Mouse (Mus musculus): Measurements from ENCODE around the gene Uqcrh. TPM values are rescaled to one million over a fixed set of nuclear protein-coding genes. Genes with fewer than 3 reads are reported as not detected.
A peak's percentile ranks its signal among the peaks of the same experiment; 100 is the strongest.

Uqcrh gene
- polyA plus RNA-seq, 1 experiment = not detected

DNA sequence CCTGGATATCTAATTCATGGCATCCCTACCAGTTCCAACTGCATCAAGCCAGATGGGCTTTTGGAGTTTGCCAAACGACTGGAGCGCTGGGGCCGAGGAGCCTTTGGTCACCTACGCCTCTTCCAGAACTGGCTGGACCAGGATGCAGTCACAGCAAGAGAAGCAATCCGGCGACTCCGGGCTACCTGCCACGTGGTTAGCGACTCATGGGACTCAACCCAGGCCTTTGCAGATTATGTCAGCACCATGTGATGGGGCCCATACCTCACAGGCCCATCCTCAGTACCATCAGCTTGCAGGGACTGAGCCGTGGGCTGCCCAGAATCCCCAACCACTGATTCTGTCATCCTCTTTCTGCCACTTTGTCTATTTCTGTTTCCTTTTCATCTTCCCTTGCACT is 21.4 kb upstream of the Uqcrh start:
- TF ChIP-seq POLR2A (IDR thresholded peaks at IDR 0.05; ENCODE audit: insufficient read depth, low read depth, low read length) (no peak), CTCF (IDR thresholded peaks at IDR 0.05; ENCODE audit: insufficient read depth, low read depth, low read length) (no peak)
- WGBS = 90% methylated on average over 10 of the region's 10 CpGs
- H3K4me3 ChIP-seq (ENCODE audit: insufficient read depth, low read depth, low read length) = no peak overlapping the region
- H3K27ac ChIP-seq (ENCODE audit: insufficient read depth, low read depth, low read length) = no peak overlapping the region
- H3K4me1 ChIP-seq (ENCODE audit: control insufficient read depth, insufficient read depth, low read length) = peaks cover 4% of the 10 kb centered on the region; the same call in 1 of the 2 replicates

DNA sequence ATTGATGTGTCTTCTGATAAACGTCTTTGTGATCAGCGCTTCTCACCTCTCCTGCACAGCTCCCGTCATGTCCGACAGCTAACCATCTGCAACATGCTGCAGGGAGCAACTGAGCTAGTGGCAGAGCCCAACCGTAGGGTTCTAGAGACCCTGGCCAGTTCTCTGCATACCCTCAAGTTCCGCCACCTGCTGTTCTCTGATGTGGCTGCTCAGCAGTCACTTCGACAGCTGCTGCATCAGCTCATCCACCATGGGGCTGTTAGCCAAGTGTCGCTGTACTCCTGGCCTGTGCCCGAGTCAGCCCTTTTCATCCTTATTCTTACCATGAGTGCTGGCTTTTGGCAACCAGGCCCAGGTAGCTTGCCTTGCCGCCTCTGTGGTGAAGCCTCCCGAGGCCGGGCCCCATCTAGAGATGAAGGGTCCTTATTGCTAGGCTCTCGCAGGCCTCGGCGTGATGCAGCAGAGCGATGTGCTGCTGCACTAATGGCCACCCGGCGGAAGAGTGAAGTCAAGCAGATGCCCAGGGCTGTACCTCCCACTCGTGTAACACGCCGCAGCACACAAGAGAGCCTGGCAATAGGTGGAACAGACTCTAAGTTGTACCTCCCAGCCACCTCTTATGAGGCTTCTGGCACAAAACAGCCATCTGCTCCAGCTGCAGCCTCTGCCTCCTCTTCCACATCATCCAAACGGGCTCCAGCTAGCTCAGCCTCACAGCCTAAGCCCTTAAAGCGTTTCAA is 13.8 kb upstream of the Uqcrh start:
- H3K27ac ChIP-seq (ENCODE audit: insufficient read depth, low read depth, low read length) = 0 out of 2 replicates have a peak overlapping the region, but pooled peaks have one; percentile 16
- no peak for TF ChIP-seq POLR2A (IDR thresholded peaks at IDR 0.05; ENCODE audit: insufficient read depth, low read depth, low read length)
- no peak for TF ChIP-seq CTCF (IDR thresholded peaks at IDR 0.05; ENCODE audit: insufficient read depth, low read depth, low read length)
- WGBS = 81% methylated on average over 23 of the region's 23 CpGs

DNA sequence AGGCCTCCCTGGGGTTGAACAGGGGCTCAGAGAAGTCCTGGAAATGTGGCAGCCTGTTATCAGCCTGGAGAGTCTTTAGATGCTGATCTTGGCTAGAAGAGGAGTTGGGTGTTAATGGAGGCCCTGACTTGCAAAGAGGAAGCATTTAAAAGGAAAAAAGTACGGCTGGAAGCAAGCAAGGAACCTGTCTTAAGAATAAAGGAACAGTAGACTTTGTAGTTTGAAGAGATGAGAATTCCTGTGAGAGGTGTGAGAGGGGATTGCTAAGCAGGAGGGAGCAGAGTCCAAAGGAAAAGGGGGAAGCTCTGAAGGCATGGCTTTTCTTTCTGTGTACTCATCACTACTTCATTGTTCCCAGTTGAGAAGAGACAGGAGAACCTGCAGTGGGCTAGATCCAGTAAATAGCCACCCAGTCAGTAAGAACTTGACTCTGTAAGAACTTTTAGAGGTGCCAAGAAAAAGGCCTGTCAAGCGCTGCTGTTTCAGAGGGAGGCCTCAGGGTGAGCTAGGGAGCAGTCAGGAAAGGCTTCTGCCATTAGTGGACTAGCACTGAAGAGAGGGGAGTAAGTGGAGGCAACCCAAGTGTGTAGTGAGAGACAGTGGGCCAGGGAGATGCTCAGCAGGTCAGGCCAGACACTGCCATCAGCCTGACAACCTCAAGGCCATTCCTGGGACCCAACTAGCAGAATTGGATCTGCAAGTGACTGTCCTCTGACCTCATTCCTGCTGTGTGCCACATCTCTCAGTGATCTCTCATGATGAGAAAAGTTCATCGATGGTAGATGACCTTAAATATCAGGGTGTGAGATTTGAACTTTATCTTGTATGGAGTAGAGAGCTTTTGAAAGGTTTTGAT is 2.6 kb upstream of the Uqcrh start:
- no peak for TF ChIP-seq POLR2A (IDR thresholded peaks at IDR 0.05; ENCODE audit: insufficient read depth, low read depth, low read length)
- no peak for TF ChIP-seq CTCF (IDR thresholded peaks at IDR 0.05; ENCODE audit: insufficient read depth, low read depth, low read length)
- peaks cover 8% of the 10 kb centered on the region for H3K4me1 ChIP-seq (ENCODE audit: control insufficient read depth, insufficient read depth, low read length)
- WGBS = 42% methylated on average over 3 of the region's 3 CpGs
- H3K4me3 ChIP-seq (ENCODE audit: insufficient read depth, low read depth, low read length) = peak overlapping the region; percentile 67
- H3K27ac ChIP-seq (ENCODE audit: insufficient read depth, low read depth, low read length) = no peak overlapping the region

More for the DNA sequence above, 13.8 kb upstream of the Uqcrh start:
- H3K4me1 ChIP-seq (ENCODE audit: control insufficient read depth, insufficient read depth, low read length) = peaks cover 9% of the 10 kb centered on the region
- H3K4me3 ChIP-seq (ENCODE audit: insufficient read depth, low read depth, low read length) = no peak overlapping the region

DNA sequence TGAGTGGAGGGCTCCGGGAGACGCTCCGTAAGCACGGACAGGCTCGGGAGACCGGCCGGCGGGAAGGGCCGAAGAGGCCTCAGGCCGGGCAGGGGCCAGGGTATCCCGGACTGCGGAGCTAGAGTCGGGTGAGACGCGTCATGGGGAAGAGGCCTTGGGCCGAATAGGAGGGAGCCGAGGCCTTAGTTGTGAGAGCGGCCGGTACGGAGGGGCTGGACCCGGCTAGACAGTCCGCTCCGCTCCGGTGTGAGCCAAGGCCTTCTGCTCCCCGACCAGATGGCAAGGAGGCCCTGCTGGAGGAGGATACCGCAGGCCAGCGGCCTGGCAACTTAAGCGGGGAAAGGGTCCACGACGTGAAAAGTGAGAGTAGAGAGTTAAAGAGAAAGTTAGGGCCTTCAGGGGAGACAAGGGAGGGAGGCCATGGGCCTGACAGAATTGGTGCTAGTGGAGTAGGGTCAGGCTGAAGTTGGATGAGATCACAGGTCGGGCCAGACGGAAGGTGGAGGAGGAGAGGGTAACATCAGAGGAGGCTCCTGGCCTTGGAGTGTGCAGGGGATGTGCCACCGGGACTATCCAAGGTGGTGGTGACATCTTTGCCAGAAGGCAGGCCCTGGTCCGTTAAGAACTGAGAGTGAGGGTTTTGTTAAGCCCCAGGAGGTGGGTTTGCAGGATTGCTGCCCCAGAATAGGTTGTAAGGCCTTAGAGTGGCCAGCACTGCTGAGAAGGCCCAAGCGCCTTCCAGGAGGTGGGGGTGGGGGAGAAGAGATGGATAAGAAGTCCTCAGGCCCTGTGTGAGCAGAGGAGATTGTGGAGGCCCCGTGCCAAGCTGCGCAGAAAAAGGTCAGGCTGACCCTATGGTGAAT is 1.7 kb upstream of the Uqcrh start:
- Histone ChIP-seq H3K27ac (ENCODE audit: insufficient read depth, low read depth, low read length) (peak overlapping the region; percentile 29; the same call in 1 of the 2 replicates), H3K4me3 (ENCODE audit: insufficient read depth, low read depth, low read length) (peak overlapping the region; percentile 67), H3K4me1 (ENCODE audit: control insufficient read depth, insufficient read depth, low read length) (peaks cover 8% of the 10 kb centered on the region)
- no peak for TF ChIP-seq POLR2A (IDR thresholded peaks at IDR 0.05; ENCODE audit: insufficient read depth, low read depth, low read length)
- TF ChIP-seq CTCF (IDR thresholded peaks at IDR 0.05; ENCODE audit: insufficient read depth, low read depth, low read length) = no peak
- 2% methylated on average over 37 of the region's 37 CpGs for WGBS

DNA sequence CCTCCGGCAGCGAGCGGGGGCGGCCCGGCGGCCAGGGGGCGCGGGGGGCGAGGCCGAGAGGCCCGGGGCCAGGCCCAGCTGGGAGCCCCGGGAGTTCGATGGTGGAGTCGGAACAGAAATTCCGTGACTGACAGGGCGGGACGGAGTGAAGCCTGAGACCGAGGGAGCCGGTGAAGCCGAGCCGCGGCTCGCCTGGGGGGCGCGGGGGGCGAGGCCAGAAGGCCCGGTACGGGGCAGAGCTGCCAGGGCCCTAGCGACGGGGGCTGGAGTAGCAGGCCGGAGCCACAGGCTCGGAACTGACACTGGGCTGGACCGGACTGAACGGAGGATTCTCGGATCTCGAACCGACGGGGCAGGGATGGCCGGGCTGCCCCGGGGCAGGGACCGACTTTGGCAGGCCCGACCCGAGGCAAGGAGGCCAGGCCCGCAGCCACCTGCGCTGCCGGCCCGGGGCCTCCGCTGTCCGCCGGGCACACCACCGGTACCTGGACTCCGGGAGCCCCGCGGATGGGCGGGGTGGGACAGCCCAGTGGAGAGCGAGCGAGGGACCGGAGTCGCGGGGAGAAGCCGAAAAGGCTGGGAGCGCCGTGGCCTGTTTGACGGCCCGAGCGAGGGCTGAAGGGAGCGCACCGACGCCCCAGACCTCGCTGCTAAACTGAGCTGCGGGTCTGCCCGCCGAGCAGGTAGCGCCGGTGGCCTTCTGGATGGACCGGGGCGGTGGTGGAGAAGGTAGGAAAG is 929 bp upstream of the Uqcrh start:
- Histone ChIP-seq H3K27ac (ENCODE audit: insufficient read depth, low read depth, low read length) (peak overlapping the region; percentile 67; the same call in 1 of the 2 replicates), H3K4me1 (ENCODE audit: control insufficient read depth, insufficient read depth, low read length) (peaks cover 8% of the 10 kb centered on the region), H3K4me3 (ENCODE audit: insufficient read depth, low read depth, low read length) (peak overlapping the region; percentile 67)
- TF ChIP-seq CTCF (IDR thresholded peaks at IDR 0.05; ENCODE audit: insufficient read depth, low read depth, low read length) (no peak), POLR2A (IDR thresholded peaks at IDR 0.05; ENCODE audit: insufficient read depth, low read depth, low read length) (no peak)
- WGBS = 1% methylated on average over 74 of the region's 77 CpGs

DNA sequence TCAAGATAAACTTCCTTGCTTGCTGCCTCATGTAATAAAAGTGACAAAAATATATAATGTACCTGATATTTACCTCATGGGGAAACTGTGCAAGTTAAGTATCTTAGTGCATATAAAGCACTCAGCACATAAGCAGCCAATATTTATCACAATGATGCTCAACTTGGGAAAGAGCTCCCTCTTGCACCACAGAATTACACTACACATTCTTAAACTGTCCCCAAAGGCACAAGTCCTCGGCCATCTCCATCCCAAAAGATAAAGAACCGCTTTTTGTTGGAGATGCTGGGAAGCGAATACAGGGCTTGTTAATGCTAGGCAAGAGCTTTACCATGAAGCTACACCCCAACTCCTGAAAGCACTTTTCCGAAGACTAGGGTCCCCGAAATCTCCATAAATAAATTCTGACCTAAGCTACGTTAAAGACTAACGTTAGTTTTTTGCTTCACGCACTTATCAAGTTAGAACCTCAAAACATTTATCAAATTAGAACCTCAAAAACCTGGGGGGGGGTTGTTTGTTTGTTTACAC is 661 bp downstream of the Uqcrh start:
- Histone ChIP-seq H3K27ac (ENCODE audit: insufficient read depth, low read depth, low read length) (peak overlapping the region; percentile 89; the same call in 1 of the 2 replicates), H3K4me1 (ENCODE audit: control insufficient read depth, insufficient read depth, low read length) (peaks cover 8% of the 10 kb centered on the region), H3K4me3 (ENCODE audit: insufficient read depth, low read depth, low read length) (peak overlapping the region; percentile 98)
- WGBS = under 1% methylated on average over 8 of the region's 8 CpGs
- TF ChIP-seq CTCF (IDR thresholded peaks at IDR 0.05; ENCODE audit: insufficient read depth, low read depth, low read length) (no peak), POLR2A (IDR thresholded peaks at IDR 0.05; ENCODE audit: insufficient read depth, low read depth, low read length) (no peak)

DNA sequence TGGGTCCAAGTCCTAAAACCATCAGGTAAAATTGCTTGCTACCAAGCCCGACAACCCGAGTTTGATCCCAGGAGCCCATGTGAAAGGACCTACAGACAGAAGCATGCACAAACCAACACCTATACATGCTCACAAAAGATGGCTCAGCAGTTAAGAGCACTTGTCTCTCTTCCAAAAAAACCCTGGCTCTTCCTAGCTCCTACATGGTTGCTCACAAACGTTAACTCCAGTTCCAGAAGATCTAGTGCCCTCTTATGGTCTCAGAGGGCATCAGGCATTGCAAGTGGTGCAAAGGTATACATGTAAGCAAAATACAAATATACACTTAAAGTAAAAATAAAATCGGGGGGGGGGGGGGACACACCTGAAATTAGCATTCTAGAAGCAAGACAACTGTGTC is 1.7 kb downstream of the Uqcrh start:
- WGBS = 55% methylated on average over 4 of the region's 4 CpGs
- peaks cover 8% of the 10 kb centered on the region for H3K4me1 ChIP-seq (ENCODE audit: control insufficient read depth, insufficient read depth, low read length)
- H3K27ac ChIP-seq (ENCODE audit: insufficient read depth, low read depth, low read length) = no peak overlapping the region
- no peak overlapping the region for H3K4me3 ChIP-seq (ENCODE audit: insufficient read depth, low read depth, low read length)
- TF ChIP-seq POLR2A (IDR thresholded peaks at IDR 0.05; ENCODE audit: insufficient read depth, low read depth, low read length) = no peak
- no peak for TF ChIP-seq CTCF (IDR thresholded peaks at IDR 0.05; ENCODE audit: insufficient read depth, low read depth, low read length)

DNA sequence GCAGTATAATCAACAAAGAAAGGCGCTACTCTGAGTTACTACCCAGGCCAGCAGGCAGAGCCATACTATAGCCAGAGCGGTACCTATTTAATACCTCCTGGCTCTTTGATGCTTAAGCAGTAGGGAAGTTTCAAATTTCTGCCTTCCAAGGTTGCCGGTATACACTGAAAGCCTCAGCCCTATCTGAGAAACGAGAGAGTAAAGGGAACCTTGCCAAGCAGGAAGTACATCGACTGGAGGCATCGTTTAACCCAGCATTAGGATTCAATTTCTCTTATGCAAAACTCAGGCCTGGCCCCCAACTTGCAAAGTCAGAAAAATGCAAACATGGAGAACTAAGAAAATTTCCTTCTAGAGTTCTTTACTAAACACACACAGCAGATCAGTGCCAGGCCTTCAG is 4.8 kb downstream of the Uqcrh start:
- no peak overlapping the region for H3K4me3 ChIP-seq (ENCODE audit: insufficient read depth, low read depth, low read length)
- 54% methylated on average over 6 of the region's 6 CpGs for WGBS
- TF ChIP-seq POLR2A (IDR thresholded peaks at IDR 0.05; ENCODE audit: insufficient read depth, low read depth, low read length) (no peak), CTCF (IDR thresholded peaks at IDR 0.05; ENCODE audit: insufficient read depth, low read depth, low read length) (no peak)
- H3K4me1 ChIP-seq (ENCODE audit: control insufficient read depth, insufficient read depth, low read length) = no peaks in the 10 kb centered on the region; the same call in 1 of the 2 replicates
- H3K27ac ChIP-seq (ENCODE audit: insufficient read depth, low read depth, low read length) = no peak overlapping the region

Data from olfactory bulb, adult 2 months (tissue).